Mouse (Mus musculus): Measurements from ENCODE around the gene Ap3b1.

Ap3b1 gene

GRCm38 (mm10) chr13:94451229-94451628, 92.5 kb downstream of the Ap3b1 start:
- DNase-seq (ENCODE audit: low spot score): peak; percentile 23

GRCm38 (mm10) chr13:94454131-94454530, 95.4 kb downstream of the Ap3b1 start:
- no peak for DNase-seq (ENCODE audit: low spot score)

DNA sequence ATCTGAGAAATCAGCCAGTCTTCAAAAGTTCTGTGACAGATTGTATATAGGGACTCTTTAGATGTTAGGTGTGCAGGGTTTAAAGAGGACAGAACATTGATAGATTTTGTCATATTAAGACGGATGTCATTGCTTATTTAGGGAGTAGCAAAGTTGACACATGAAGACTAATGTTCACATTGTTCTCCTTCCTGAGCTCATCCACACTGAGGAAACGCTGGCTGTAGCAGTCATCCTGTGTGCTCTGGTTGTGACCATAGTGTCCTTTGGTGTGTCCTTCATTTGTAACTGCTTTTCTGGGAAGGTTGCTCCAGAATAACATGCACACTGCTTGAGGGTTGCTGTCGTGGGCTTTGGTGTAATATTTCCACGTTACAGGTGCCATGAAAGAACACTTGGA, 100.4 kb downstream of the Ap3b1 start:
- peak; percentile 38 for DNase-seq (ENCODE audit: low spot score)

DNA sequence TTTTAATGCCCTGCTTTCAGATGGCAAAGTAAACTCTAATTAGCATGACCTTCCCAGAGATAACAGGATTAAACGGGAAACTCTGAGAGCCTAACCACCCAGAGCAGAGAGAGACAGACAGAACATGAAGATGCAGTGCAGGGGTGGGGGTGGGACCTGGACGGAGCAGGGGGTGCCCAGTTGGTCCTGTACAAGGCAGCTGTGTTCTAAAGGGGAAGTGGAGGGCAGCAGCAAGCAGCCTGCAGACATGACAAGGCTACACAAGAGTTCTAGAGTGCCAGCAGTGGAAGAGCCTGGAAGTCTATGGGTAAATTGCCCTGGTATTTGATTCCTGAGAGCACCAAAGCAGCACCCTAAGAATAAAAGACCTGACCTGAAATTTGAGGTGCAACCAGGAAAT, 105.5 kb downstream of the Ap3b1 start:
- DNase-seq (ENCODE audit: low spot score): no peak

GRCm38 (mm10) chr13:94468551-94468950, 109.8 kb downstream of the Ap3b1 start:
- DNase-seq (ENCODE audit: low spot score): no peak

- DNase-seq (ENCODE audit: low spot score): no peak
Observed at GRCm38 (mm10) chr13:94471009-94471672, 112.4 kb downstream of the Ap3b1 start.

DNA sequence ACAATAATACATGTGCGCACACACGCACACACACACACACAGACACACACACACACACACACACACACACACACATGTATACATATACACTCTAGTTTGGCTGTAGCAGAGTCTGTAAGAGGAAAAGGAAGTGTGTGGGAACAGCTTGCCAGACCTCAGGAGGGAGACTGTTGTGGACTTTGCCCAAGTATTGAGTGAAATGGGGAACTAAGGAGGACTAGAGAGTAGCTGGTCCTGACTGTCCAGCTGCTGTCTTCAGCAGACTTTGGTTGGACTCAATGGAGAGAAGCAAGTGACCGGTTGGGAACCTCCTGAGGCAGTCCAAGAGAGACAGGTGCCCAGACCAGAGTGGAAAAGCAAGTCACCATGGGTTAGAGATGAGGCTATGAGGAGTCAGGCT, 117.4 kb downstream of the Ap3b1 start:
- no peak for DNase-seq (ENCODE audit: low spot score)

GRCm38 (mm10) chr13:94480256-94480655, 121.5 kb downstream of the Ap3b1 start:
- no peak for DNase-seq (ENCODE audit: low spot score)

DNA sequence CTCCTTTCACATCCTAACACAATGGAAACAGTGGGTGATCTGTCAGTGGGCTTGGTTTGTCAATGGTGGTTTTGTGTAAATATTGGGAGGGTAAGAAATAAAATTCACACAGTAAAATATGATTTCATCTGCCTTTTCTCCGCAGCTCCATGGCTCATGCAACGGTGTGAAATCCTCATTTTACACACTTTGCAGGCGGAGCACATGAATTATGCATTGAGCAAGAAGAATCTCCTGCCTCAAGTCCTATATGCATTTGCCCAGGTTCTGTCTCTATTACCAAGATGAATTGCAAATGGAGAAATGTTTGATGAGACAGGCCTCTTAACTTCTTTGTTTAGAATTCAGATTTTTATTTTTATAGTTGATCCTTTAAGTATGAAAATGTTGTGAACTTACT, 131.9 kb downstream of the Ap3b1 start:
- DNase-seq (ENCODE audit: low spot score): no peak

DNA sequence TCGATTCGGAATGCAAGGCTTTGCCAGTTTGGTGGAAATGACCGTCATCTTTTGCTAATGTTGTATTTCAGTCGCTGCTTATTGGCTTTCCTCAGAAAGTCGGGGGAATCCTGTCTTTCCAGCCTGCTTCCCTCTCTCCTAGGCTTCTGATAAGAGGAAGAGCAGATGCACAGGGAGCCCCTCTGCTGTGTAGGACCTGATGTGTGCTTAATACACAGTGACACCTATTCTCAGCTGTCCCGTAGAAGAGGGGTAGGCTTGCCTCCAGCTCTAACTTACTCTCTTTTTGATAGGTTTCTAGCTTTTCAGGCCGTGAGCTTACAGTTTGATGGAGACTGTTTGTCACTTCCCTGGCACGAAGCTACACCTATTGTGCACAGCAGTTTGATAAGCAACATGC, 132.4 kb downstream of the Ap3b1 start:
- DNase-seq (ENCODE audit: low spot score): no peak

DNA sequence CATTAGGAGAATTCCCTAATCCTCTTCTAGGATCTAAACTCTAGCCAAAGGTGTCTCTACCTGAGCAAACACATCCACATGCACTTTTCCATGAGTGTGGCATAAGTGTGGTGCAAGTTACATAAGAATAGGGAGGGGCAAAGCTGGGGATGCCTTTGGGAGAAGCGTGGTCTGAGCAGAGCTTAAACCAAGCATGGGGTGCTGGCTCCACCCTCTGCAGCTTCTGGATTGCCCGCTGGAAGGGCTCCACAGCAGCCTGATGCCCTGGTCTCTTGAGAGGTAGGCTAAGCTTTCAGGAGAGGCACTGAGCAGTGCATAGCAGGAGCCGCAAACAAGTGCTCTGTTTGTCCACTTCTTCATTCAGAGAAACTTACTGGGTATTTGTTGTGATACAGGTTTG, 138.8 kb downstream of the Ap3b1 start:
- peak; percentile 72 for DNase-seq (ENCODE audit: low spot score)

- DNase-seq (ENCODE audit: low spot score): no peak
Observed at GRCm38 (mm10) chr13:94506411-94506810, 147.7 kb downstream of the Ap3b1 start.

GRCm38 (mm10) chr13:94508344-94508743, 149.6 kb downstream of the Ap3b1 start:
- no peak for DNase-seq (ENCODE audit: low spot score)

GRCm38 (mm10) chr13:94513157-94513767, 154.5 kb downstream of the Ap3b1 start:
- DNase-seq (ENCODE audit: low spot score): no peak

DNA sequence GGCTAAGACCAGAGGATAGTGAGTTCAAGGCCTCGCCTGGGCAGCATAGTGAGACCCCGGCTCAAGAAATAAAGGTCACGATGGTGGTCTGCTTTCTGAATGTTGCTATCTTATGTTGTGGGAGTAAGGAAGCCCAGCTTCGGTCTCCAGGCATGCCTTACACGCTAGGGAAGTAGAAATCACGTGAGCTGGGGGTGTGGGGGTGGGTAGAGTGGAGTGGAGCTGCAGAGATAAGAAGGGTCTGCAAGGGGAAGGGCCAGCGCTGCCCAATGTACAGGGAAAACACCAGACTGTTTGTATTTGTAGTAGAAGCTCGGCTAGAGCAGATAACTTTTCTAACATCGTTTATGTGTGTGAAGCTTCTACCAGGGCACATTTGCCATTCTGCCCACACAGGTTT, 155.1 kb downstream of the Ap3b1 start:
- no peak for DNase-seq (ENCODE audit: low spot score)

DNA sequence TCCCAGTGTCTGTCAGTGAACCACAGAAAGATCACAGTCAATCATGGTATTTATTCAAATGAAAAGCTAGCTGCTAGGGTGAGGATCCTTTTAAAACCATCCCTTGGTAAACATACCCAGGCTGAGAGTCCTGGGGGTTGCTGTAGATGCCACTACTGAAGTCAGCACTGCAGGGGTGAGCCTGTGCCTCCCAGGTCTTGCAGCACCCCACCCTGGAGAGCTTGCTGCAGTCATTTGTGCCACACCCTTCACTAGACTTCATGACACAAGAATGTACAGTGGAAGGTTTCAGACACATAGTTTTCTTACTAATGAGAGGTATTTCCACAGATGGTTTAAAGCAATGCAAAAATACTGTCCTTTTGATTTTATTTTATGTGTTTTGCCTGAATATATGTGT, 156.2 kb downstream of the Ap3b1 start:
- no peak for DNase-seq (ENCODE audit: low spot score)

- no peak for DNase-seq (ENCODE audit: low spot score)
Observed at GRCm38 (mm10) chr13:94516532-94516931, 157.8 kb downstream of the Ap3b1 start.

- DNase-seq (ENCODE audit: low spot score): no peak
Observed at GRCm38 (mm10) chr13:94518176-94518575, 159.4 kb downstream of the Ap3b1 start.

- DNase-seq (ENCODE audit: low spot score): no peak
Observed at GRCm38 (mm10) chr13:94519276-94519675, 160.5 kb downstream of the Ap3b1 start.

DNA sequence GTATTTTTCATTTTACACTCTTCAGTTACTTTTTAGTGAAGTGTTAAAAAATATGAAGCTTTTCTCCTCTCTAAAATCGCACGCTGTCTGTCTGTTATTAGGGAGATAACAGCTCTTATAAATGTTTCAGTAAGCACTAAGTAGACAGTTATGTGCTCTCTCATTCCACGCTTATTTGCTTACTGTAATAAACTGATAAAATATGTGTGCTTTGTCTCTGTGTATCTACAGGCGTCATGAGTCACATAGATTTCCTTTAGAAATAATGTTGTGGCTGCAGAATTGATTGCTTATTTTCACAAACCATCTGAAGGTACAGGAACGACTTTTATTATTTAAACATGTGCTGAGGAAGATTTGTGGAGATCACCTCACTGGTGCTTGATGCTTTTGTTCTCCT, 164.5 kb downstream of the Ap3b1 start:
- no peak for DNase-seq (ENCODE audit: low spot score)

GRCm38 (mm10) chr13:94524669-94525238, 166.0 kb downstream of the Ap3b1 start:
- no peak for DNase-seq (ENCODE audit: low spot score)

GRCm38 (mm10) chr13:94529138-94529537, 170.4 kb downstream of the Ap3b1 start:
- DNase-seq (ENCODE audit: low spot score): no peak

- DNase-seq (ENCODE audit: low spot score): no peak
Observed at GRCm38 (mm10) chr13:94533516-94533915, 174.8 kb downstream of the Ap3b1 start.

- DNase-seq (ENCODE audit: low spot score): no peak
Observed at GRCm38 (mm10) chr13:94537336-94537735, 178.6 kb downstream of the Ap3b1 start.

Data from lung, postnatal 25 days (tissue).